Mouse (Mus musculus) limb, embryonic 15.5 days (tissue): Measurements from ENCODE around the gene Lcn3. TPM values are rescaled to one million over a fixed set of nuclear protein-coding genes. Genes with fewer than 3 reads are reported as not detected.
"Not testable (repeated sequence)": the region's sequence is repeated elsewhere in the genome, so short reads cannot be mapped to it uniquely, and the experiment has no call there.

Experiments
- ATAC-seq: fragments of 200-750 bp; cut with Nextera tagmentation; 2 replicates; pipeline ENCODE4 v1.8.0; 2017; ENCODE audit warnings: low read depth, moderate TSS enrichment; ENCODE audit not compliant: insufficient number of reproducible peaks, low FRiP score, low TSS enrichment
- H3K27ac ChIP-seq: fragments of 300-500 bp; sonication (generic); 2 replicates; pipeline ENCODE4 v1.5.1; 2015; ENCODE audit warnings: moderate library complexity, mild to moderate bottlenecking, inconsistent platforms
- H3K27me3 ChIP-seq: fragments of 300-500 bp; sonication (generic); 2 replicates; pipeline ENCODE4 v1.6.1; 2015; ENCODE audit warnings: inconsistent platforms
- H3K36me3 ChIP-seq: fragments of 300-500 bp; sonication (generic); 2 replicates; pipeline ENCODE4 v1.6.1; 2015; ENCODE audit warnings: inconsistent platforms
- H3K4me1 ChIP-seq: fragments of 300-500 bp; sonication (generic); 2 replicates; pipeline ENCODE4 v1.6.1; 2015; ENCODE audit warnings: inconsistent platforms
- H3K4me2 ChIP-seq: fragments of 300-500 bp; sonication (generic); 2 replicates; pipeline ENCODE4 v1.6.1; 2015; ENCODE audit warnings: mild to moderate bottlenecking, inconsistent platforms
- H3K4me3 ChIP-seq: fragments of 300-500 bp; sonication (generic); 2 replicates; pipeline ENCODE4 v1.5.1; 2015; ENCODE audit warnings: mild to moderate bottlenecking, inconsistent platforms
- H3K9ac ChIP-seq: fragments of 300-500 bp; sonication (generic); 2 replicates; pipeline ENCODE4 v1.6.1; 2015; ENCODE audit warnings: inconsistent platforms
- H3K9me3 ChIP-seq: fragments of 300-500 bp; sonication (generic); 2 replicates; pipeline ENCODE4 v1.6.1; 2016; ENCODE audit warnings: inconsistent platforms
- WGBS: fragments of 180-500 bp; shearing (Covaris S2); methylation state at CpG from one replicate; pipeline ENCODE4 v1.1.7; 2015; 5-methylcytosine and 5-hydroxymethylcytosine counted together
- polyA plus RNA-seq: library from polyadenylated mRNA; unstranded; fragments of >200 nt; fragmentation: Nextera tagmentation; extraction: Ambion mirVana; gene quantifications from 2 replicates; pipeline ENCODE4 v1.2.1, GENCODE M21; 2015

Gene Lcn3
- polyA plus RNA-seq = not detected in 2 replicates

GRCm38 (mm10) chr2:25765269-25765668 lies at the start of gene Lcn3:
Lcn3 (plus strand) TSS chr2:25765569.
- H3K36me3 ChIP-seq = no peaks in the 10 kb centered on the region
- 41% methylated on average over 2 of the region's 2 CpGs for WGBS
- H3K9ac ChIP-seq = no peak within 1 kb of the TSS
- no peak within 1 kb of the TSS for H3K4me3 ChIP-seq
- no peak for ATAC-seq
- no peaks in the 10 kb centered on the region for H3K9me3 ChIP-seq
- H3K4me1 ChIP-seq = no peaks in the 10 kb centered on the region
- H3K27ac ChIP-seq = no peak within 1 kb of the TSS
- no peaks in the 10 kb centered on the region for H3K27me3 ChIP-seq
- no peak within 1 kb of the TSS for H3K4me2 ChIP-seq

- no peak overlapping the region for H3K4me3 ChIP-seq
- no peak overlapping the region for H3K4me2 ChIP-seq
- no peaks in the 10 kb centered on the region for H3K27me3 ChIP-seq
- no peaks in the 10 kb centered on the region for H3K4me1 ChIP-seq
- H3K36me3 ChIP-seq = no peaks in the 10 kb centered on the region
- H3K9me3 ChIP-seq = no peaks in the 10 kb centered on the region
- ATAC-seq = no peak
- no peak overlapping the region for H3K27ac ChIP-seq
- no peak overlapping the region for H3K9ac ChIP-seq
These were observed 48.1 kb upstream of the Lcn3 start for GRCm38 (mm10) chr2:25717222-25717621.

GRCm38 (mm10) chr2:25733199-25733930 lies 32.0 kb upstream of the Lcn3 start:
- no peak overlapping the region for H3K4me3 ChIP-seq
- no peak for ATAC-seq
- WGBS = 59% methylated on average over 2 of the region's 2 CpGs
- no peak overlapping the region for H3K9ac ChIP-seq
- no peak overlapping the region for H3K27ac ChIP-seq
- no peaks in the 10 kb centered on the region for H3K36me3 ChIP-seq
- H3K4me2 ChIP-seq = no peak overlapping the region
- H3K9me3 ChIP-seq = no peaks in the 10 kb centered on the region
- no peaks in the 10 kb centered on the region for H3K4me1 ChIP-seq
- H3K27me3 ChIP-seq = no peaks in the 10 kb centered on the region

- not testable (repeated sequence) for ATAC-seq, H3K4me3 ChIP-seq, H3K9me3 ChIP-seq, H3K36me3 ChIP-seq, H3K9ac ChIP-seq, H3K4me2 ChIP-seq, H3K27ac ChIP-seq, H3K27me3 ChIP-seq, H3K4me1 ChIP-seq
- WGBS = 86% methylated on average over 3 of the region's 3 CpGs
These were observed 28.7 kb upstream of the Lcn3 start, which contains the start of gene Obp2b for GRCm38 (mm10) chr2:25736709-25737108. Obp2b (plus strand) TSS chr2:25737009.

GRCm38 (mm10) chr2:25741671-25742070 lies 23.7 kb upstream of the Lcn3 start:
- WGBS = 58% methylated on average over 1 of the region's 1 CpGs
- H3K4me1 ChIP-seq = no peaks in the 10 kb centered on the region
- no peak for ATAC-seq

GRCm38 (mm10) chr2:25754201-25754600 lies 11.2 kb upstream of the Lcn3 start:
- no peak overlapping the region for H3K4me2 ChIP-seq
- no peaks in the 10 kb centered on the region for H3K9me3 ChIP-seq
- no peaks in the 10 kb centered on the region for H3K27me3 ChIP-seq
- no peak for ATAC-seq
- 83% methylated on average over 1 of the region's 1 CpGs for WGBS
- H3K36me3 ChIP-seq = no peaks in the 10 kb centered on the region
- H3K27ac ChIP-seq = no peak overlapping the region
- H3K4me1 ChIP-seq = no peaks in the 10 kb centered on the region
- H3K9ac ChIP-seq = no peak overlapping the region
- no peak overlapping the region for H3K4me3 ChIP-seq

More at GRCm38 (mm10) chr2:25741671-25742070, 23.7 kb upstream of the Lcn3 start:
- Histone ChIP-seq H3K27ac (no peak overlapping the region), H3K9me3 (no peaks in the 10 kb centered on the region), H3K27me3 (no peaks in the 10 kb centered on the region), H3K4me2 (no peak overlapping the region), H3K9ac (no peak overlapping the region), H3K36me3 (no peaks in the 10 kb centered on the region), H3K4me3 (no peak overlapping the region)

GRCm38 (mm10) chr2:25758064-25758625 lies 7.2 kb upstream of the Lcn3 start:
- Histone ChIP-seq H3K4me3 (no peak overlapping the region), H3K4me2 (no peak overlapping the region), H3K9me3 (no peaks in the 10 kb centered on the region), H3K27me3 (no peaks in the 10 kb centered on the region), H3K9ac (no peak overlapping the region), H3K27ac (no peak overlapping the region), H3K36me3 (no peaks in the 10 kb centered on the region), H3K4me1 (no peaks in the 10 kb centered on the region)
- no peak for ATAC-seq
- 63% methylated on average over 4 of the region's 4 CpGs for WGBS

GRCm38 (mm10) chr2:25767764-25768163 lies 2.4 kb downstream of the Lcn3 start:
- no peak overlapping the region for H3K4me3 ChIP-seq
- WGBS = 75% methylated on average over 4 of the region's 4 CpGs

GRCm38 (mm10) chr2:25773507-25773906 lies 8.1 kb downstream of the Lcn3 start:
- ATAC-seq = no peak
- WGBS = 83% methylated on average over 2 of the region's 2 CpGs

More at GRCm38 (mm10) chr2:25767764-25768163, 2.4 kb downstream of the Lcn3 start:
- Histone ChIP-seq H3K36me3 (no peaks in the 10 kb centered on the region), H3K9me3 (no peaks in the 10 kb centered on the region), H3K9ac (no peak overlapping the region), H3K4me1 (no peaks in the 10 kb centered on the region), H3K4me2 (no peak overlapping the region), H3K27ac (no peak overlapping the region), H3K27me3 (no peaks in the 10 kb centered on the region)
- ATAC-seq = no peak

GRCm38 (mm10) chr2:25774640-25775039 lies 9.3 kb downstream of the Lcn3 start:
- ATAC-seq = no peak
- Histone ChIP-seq H3K27me3 (no peaks in the 10 kb centered on the region), H3K9ac (no peak overlapping the region), H3K9me3 (no peaks in the 10 kb centered on the region), H3K27ac (no peak overlapping the region), H3K4me1 (no peaks in the 10 kb centered on the region), H3K36me3 (no peaks in the 10 kb centered on the region), H3K4me3 (no peak overlapping the region), H3K4me2 (no peak overlapping the region)
- 76% methylated on average over 2 of the region's 2 CpGs for WGBS

More at GRCm38 (mm10) chr2:25773507-25773906, 8.1 kb downstream of the Lcn3 start:
- Histone ChIP-seq H3K4me1 (no peaks in the 10 kb centered on the region), H3K36me3 (no peaks in the 10 kb centered on the region), H3K9me3 (no peaks in the 10 kb centered on the region), H3K9ac (no peak overlapping the region), H3K27me3 (no peaks in the 10 kb centered on the region), H3K4me3 (no peak overlapping the region), H3K27ac (no peak overlapping the region), H3K4me2 (no peak overlapping the region)

GRCm38 (mm10) chr2:25775991-25776390 lies 10.6 kb downstream of the Lcn3 start:
- Histone ChIP-seq H3K9me3 (no peaks in the 10 kb centered on the region), H3K9ac (no peak overlapping the region), H3K4me3 (no peak overlapping the region), H3K36me3 (no peaks in the 10 kb centered on the region), H3K27me3 (no peaks in the 10 kb centered on the region), H3K27ac (no peak overlapping the region), H3K4me1 (no peaks in the 10 kb centered on the region), H3K4me2 (no peak overlapping the region)
- 83% methylated on average over 3 of the region's 3 CpGs for WGBS
- no peak for ATAC-seq

GRCm38 (mm10) chr2:25776717-25777116 lies 11.3 kb downstream of the Lcn3 start, which contains the start of gene Lcn11:
Lcn11 (plus strand) TSS chr2:25777017.
- no peaks in the 10 kb centered on the region for H3K27me3 ChIP-seq
- WGBS = 83% methylated on average over 1 of the region's 1 CpGs
- no peak for ATAC-seq
- no peaks in the 10 kb centered on the region for H3K9me3 ChIP-seq
- no peak within 1 kb of the TSS for H3K4me2 ChIP-seq
- H3K4me1 ChIP-seq = no peaks in the 10 kb centered on the region
- H3K9ac ChIP-seq = no peak within 1 kb of the TSS
- no peak within 1 kb of the TSS for H3K27ac ChIP-seq
- no peaks in the 10 kb centered on the region for H3K36me3 ChIP-seq
- H3K4me3 ChIP-seq = no peak within 1 kb of the TSS
